Mouse (Mus musculus): ENCODE measurements around the gene Ssbp1. TPM values are rescaled to one million over a fixed set of nuclear protein-coding genes. Genes with fewer than 3 reads are reported as not detected.

The Ssbp1 gene
- polyA plus RNA-seq, 1 experiment from 2014 or later = 135 TPM

GRCm38 (mm10) chr6:40431812-40432211, 39.3 kb upstream of the Ssbp1 start:
- Histone ChIP-seq H3K4me2 (ENCODE audit: low read depth, low read length) (no peak overlapping the region), H3K36me3 (ENCODE audit: control insufficient read depth, insufficient read depth, low read length) (no peaks in the 10 kb centered on the region), H3K27me3 (replicated peaks; ENCODE audit: control insufficient read depth, insufficient read depth, low read length) (no peaks in the 10 kb centered on the region), H3K27ac (ENCODE audit: low read length) (no peak overlapping the region), H3K9me3 (ENCODE audit: control insufficient read depth, low read length) (no peaks in the 10 kb centered on the region), H3K4me3 (ENCODE audit: low read length) (no peak overlapping the region), H3K9ac (ENCODE audit: low read depth, low read length) (no peak overlapping the region), H3K4me1 (ENCODE audit: control insufficient read depth, insufficient read depth, low read length) (peaks cover 17% of the 10 kb centered on the region)
- no peak; the same call in 1 of the 2 replicates for ATAC-seq

GRCm38 (mm10) chr6:40432346-40433275, 38.5 kb upstream of the Ssbp1 start:
- no peak for ATAC-seq
- Histone ChIP-seq H3K4me3 (ENCODE audit: low read length) (no peak overlapping the region), H3K4me2 (ENCODE audit: low read depth, low read length) (no peak overlapping the region), H3K36me3 (ENCODE audit: control insufficient read depth, insufficient read depth, low read length) (no peaks in the 10 kb centered on the region), H3K4me1 (ENCODE audit: control insufficient read depth, insufficient read depth, low read length) (peaks cover 17% of the 10 kb centered on the region), H3K9ac (ENCODE audit: low read depth, low read length) (no peak overlapping the region), H3K9me3 (ENCODE audit: control insufficient read depth, low read length) (no peaks in the 10 kb centered on the region), H3K27ac (ENCODE audit: low read length) (no peak overlapping the region), H3K27me3 (replicated peaks; ENCODE audit: control insufficient read depth, insufficient read depth, low read length) (no peaks in the 10 kb centered on the region)
- 91% methylated on average over 17 of the region's 17 CpGs for WGBS

- Histone ChIP-seq H3K4me1 (ENCODE audit: control insufficient read depth, insufficient read depth, low read length) (peaks cover 14% of the 10 kb centered on the region), H3K4me3 (ENCODE audit: low read length) (peak overlapping the region; percentile 81), H3K4me2 (ENCODE audit: low read depth, low read length) (peak overlapping the region; percentile 77), H3K9me3 (ENCODE audit: control insufficient read depth, low read length) (no peaks in the 10 kb centered on the region), H3K36me3 (ENCODE audit: control insufficient read depth, insufficient read depth, low read length) (no peaks in the 10 kb centered on the region), H3K9ac (ENCODE audit: low read depth, low read length) (peak overlapping the region; percentile 82; the same call in 1 of the 2 replicates), H3K27me3 (replicated peaks; ENCODE audit: control insufficient read depth, insufficient read depth, low read length) (no peaks in the 10 kb centered on the region), H3K27ac (ENCODE audit: low read length) (no peak overlapping the region)
- WGBS = 19% methylated on average over 7 of the region's 7 CpGs
- no peak for ATAC-seq
Measured at GRCm38 (mm10) chr6:40434697-40435096, 36.5 kb upstream of the Ssbp1 start.

- Histone ChIP-seq H3K36me3 (ENCODE audit: control insufficient read depth, insufficient read depth, low read length) (no peaks in the 10 kb centered on the region), H3K27me3 (replicated peaks; ENCODE audit: control insufficient read depth, insufficient read depth, low read length) (0 out of 2 replicates have a peak, but pooled peaks cover 3% of the 10 kb centered on the region), H3K4me1 (ENCODE audit: control insufficient read depth, insufficient read depth, low read length) (peaks cover 12% of the 10 kb centered on the region; the same call in 1 of the 2 replicates), H3K27ac (ENCODE audit: low read length) (no peak overlapping the region), H3K4me3 (ENCODE audit: low read length) (peak overlapping the region; percentile 81), H3K4me2 (ENCODE audit: low read depth, low read length) (peak overlapping the region; percentile 77), H3K9ac (ENCODE audit: low read depth, low read length) (peak overlapping the region; percentile 82), H3K9me3 (ENCODE audit: control insufficient read depth, low read length) (no peaks in the 10 kb centered on the region)
- peak; percentile 62 for ATAC-seq
- under 1% methylated on average over 56 of the region's 72 CpGs for WGBS
Measured at GRCm38 (mm10) chr6:40435151-40436046, 35.8 kb upstream of the Ssbp1 start.

GRCm38 (mm10) chr6:40436047-40436483, 35.1 kb upstream of the Ssbp1 start, which contains the start of gene E330009J07Rik:
E330009J07Rik (minus strand) TSS chr6:40436135.
- Histone ChIP-seq H3K4me2 (ENCODE audit: low read depth, low read length) (peak within 1 kb of the TSS; percentile 77), H3K27ac (ENCODE audit: low read length) (no peak within 1 kb of the TSS), H3K4me3 (ENCODE audit: low read length) (peak within 1 kb of the TSS; percentile 81), H3K9me3 (ENCODE audit: control insufficient read depth, low read length) (no peaks in the 10 kb centered on the region), H3K27me3 (replicated peaks; ENCODE audit: control insufficient read depth, insufficient read depth, low read length) (0 out of 2 replicates have a peak, but pooled peaks cover 3% of the 10 kb centered on the region), H3K9ac (ENCODE audit: low read depth, low read length) (peak within 1 kb of the TSS; percentile 82), H3K4me1 (ENCODE audit: control insufficient read depth, insufficient read depth, low read length) (peaks cover 6% of the 10 kb centered on the region; the same call in 1 of the 2 replicates), H3K36me3 (ENCODE audit: control insufficient read depth, insufficient read depth, low read length) (no peaks in the 10 kb centered on the region)
- peak; percentile 90 for ATAC-seq
- WGBS = under 1% methylated on average over 38 of the region's 38 CpGs

GRCm38 (mm10) chr6:40438936-40439335, 32.2 kb upstream of the Ssbp1 start, which contains the start of gene Wee2:
Wee2 (plus strand) TSS chr6:40439088.
- Histone ChIP-seq H3K36me3 (ENCODE audit: control insufficient read depth, insufficient read depth, low read length) (no peaks in the 10 kb centered on the region), H3K4me2 (ENCODE audit: low read depth, low read length) (no peak within 1 kb of the TSS), H3K27ac (ENCODE audit: low read length) (no peak within 1 kb of the TSS), H3K9me3 (ENCODE audit: control insufficient read depth, low read length) (no peaks in the 10 kb centered on the region), H3K27me3 (replicated peaks; ENCODE audit: control insufficient read depth, insufficient read depth, low read length) (0 out of 2 replicates have a peak, but pooled peaks cover 3% of the 10 kb centered on the region), H3K4me3 (ENCODE audit: low read length) (no peak within 1 kb of the TSS), H3K4me1 (ENCODE audit: control insufficient read depth, insufficient read depth, low read length) (0 out of 2 replicates have a peak, but pooled peaks cover 5% of the 10 kb centered on the region), H3K9ac (ENCODE audit: low read depth, low read length) (no peak within 1 kb of the TSS)
- no peak for ATAC-seq
- WGBS = 69% methylated on average over 5 of the region's 5 CpGs

- Histone ChIP-seq H3K4me2 (ENCODE audit: low read depth, low read length) (no peak overlapping the region), H3K9ac (ENCODE audit: low read depth, low read length) (no peak overlapping the region), H3K27me3 (replicated peaks; ENCODE audit: control insufficient read depth, insufficient read depth, low read length) (0 out of 2 replicates have a peak, but pooled peaks cover 3% of the 10 kb centered on the region), H3K36me3 (ENCODE audit: control insufficient read depth, insufficient read depth, low read length) (no peaks in the 10 kb centered on the region), H3K27ac (ENCODE audit: low read length) (no peak overlapping the region), H3K4me3 (ENCODE audit: low read length) (no peak overlapping the region), H3K9me3 (ENCODE audit: control insufficient read depth, low read length) (no peaks in the 10 kb centered on the region), H3K4me1 (ENCODE audit: control insufficient read depth, insufficient read depth, low read length) (0 out of 2 replicates have a peak, but pooled peaks cover 3% of the 10 kb centered on the region)
- WGBS = 43% methylated on average over 12 of the region's 12 CpGs
- ATAC-seq = no peak
Measured at GRCm38 (mm10) chr6:40439731-40440130, 31.4 kb upstream of the Ssbp1 start.

- H3K9me3 ChIP-seq (ENCODE audit: control insufficient read depth, low read length) = no peaks in the 10 kb centered on the region
- H3K27ac ChIP-seq (ENCODE audit: low read length) = no peak overlapping the region
- no peak overlapping the region for H3K4me3 ChIP-seq (ENCODE audit: low read length)
- no peaks in the 10 kb centered on the region for H3K36me3 ChIP-seq (ENCODE audit: control insufficient read depth, insufficient read depth, low read length)
- ATAC-seq = no peak
- H3K27me3 ChIP-seq (replicated peaks; ENCODE audit: control insufficient read depth, insufficient read depth, low read length) = 0 out of 2 replicates have a peak, but pooled peaks cover 3% of the 10 kb centered on the region
- 71% methylated on average over 3 of the region's 3 CpGs for WGBS
- H3K9ac ChIP-seq (ENCODE audit: low read depth, low read length) = no peak overlapping the region
- H3K4me2 ChIP-seq (ENCODE audit: low read depth, low read length) = no peak overlapping the region
- H3K4me1 ChIP-seq (ENCODE audit: control insufficient read depth, insufficient read depth, low read length) = no peaks in the 10 kb centered on the region
Measured at GRCm38 (mm10) chr6:40441276-40441675, 29.9 kb upstream of the Ssbp1 start.

GRCm38 (mm10) chr6:40441755-40442154, 29.4 kb upstream of the Ssbp1 start:
- WGBS = 36% methylated on average over 3 of the region's 3 CpGs
- Histone ChIP-seq H3K4me3 (ENCODE audit: low read length) (no peak overlapping the region), H3K27me3 (replicated peaks; ENCODE audit: control insufficient read depth, insufficient read depth, low read length) (0 out of 2 replicates have a peak, but pooled peaks cover 3% of the 10 kb centered on the region), H3K36me3 (ENCODE audit: control insufficient read depth, insufficient read depth, low read length) (no peaks in the 10 kb centered on the region), H3K4me1 (ENCODE audit: control insufficient read depth, insufficient read depth, low read length) (no peaks in the 10 kb centered on the region), H3K4me2 (ENCODE audit: low read depth, low read length) (no peak overlapping the region), H3K9me3 (ENCODE audit: control insufficient read depth, low read length) (no peaks in the 10 kb centered on the region), H3K9ac (ENCODE audit: low read depth, low read length) (no peak overlapping the region), H3K27ac (ENCODE audit: low read length) (no peak overlapping the region)
- ATAC-seq = no peak

Data from intestine, embryonic 16.5 days (tissue).